Mouse (Mus musculus) gastrocnemius, postnatal 36 days (tissue): ENCODE measurements around the gene Zbed6. TPM values are rescaled to one million over a fixed set of nuclear protein-coding genes. Genes with fewer than 3 reads are reported as not detected.
"Not testable (repeated sequence)": the region's sequence is repeated elsewhere in the genome, so short reads cannot be mapped to it uniquely, and the experiment has no call there.

ENCODE experiments used
- DNase-seq, 2 experiments: peaks; one replicate each; pipeline ENCODE4 v3.0.0; 2022
- intact Hi-C: fragments of 180-260 bp; cut with DNase I; formaldehyde crosslinking; loops from one replicate; pipeline ENCODE4 v1.15.1; 2025
- long read RNA-seq, 2 experiments: library from polyadenylated mRNA; stranded (forward); transcript quantifications; one replicate each; pipeline ENCODE4 v2.0.0; 2021
- total RNA-seq, 2 experiments: library from RNA; stranded (reverse); gene quantifications; 2 replicates each; pipeline ENCODE4 v1.2.3; 2021

Gene Zbed6
- total RNA-seq = 1 to 10 TPM; 5.1 to 8.2 TPM
- long read RNA-seq, experiment 1 = 0 reads
- long read RNA-seq, experiment 2 = 0 reads

- intact Hi-C loops = no loop called here
- DNase-seq = peak in 1 of 2 experiments; percentile 63
Observed at GRCm38 (mm10) chr1:133660466-133661202, at the start of gene Zbed6. Gene Zbed6 (minus strand): TSS chr1:133660885.

GRCm38 (mm10) chr1:133709292-133709691 is 48.6 kb upstream of the Zbed6 start:
- DNase-seq = no peak
- intact Hi-C loops = no loop called here

- DNase-seq, intact Hi-C loops: not testable (repeated sequence)
Observed at GRCm38 (mm10) chr1:133701824-133702223, 41.1 kb upstream of the Zbed6 start.

- intact Hi-C loops = no loop called here
Observed at GRCm38 (mm10) chr1:133697935-133698620, 37.4 kb upstream of the Zbed6 start.

GRCm38 (mm10) chr1:133695901-133696300 is 35.2 kb upstream of the Zbed6 start:
- DNase-seq = no peak
- intact Hi-C loops = no loop called here

More at GRCm38 (mm10) chr1:133697935-133698620, 37.4 kb upstream of the Zbed6 start:
- no peak for DNase-seq

- DNase-seq = no peak
- intact Hi-C loops = no loop called here
Observed at GRCm38 (mm10) chr1:133694876-133695275, 34.2 kb upstream of the Zbed6 start.

GRCm38 (mm10) chr1:133694301-133694700 is 33.6 kb upstream of the Zbed6 start:
- intact Hi-C loops = no loop called here

GRCm38 (mm10) chr1:133693536-133694114 is 32.9 kb upstream of the Zbed6 start:
- no peak for DNase-seq
- intact Hi-C loops = no loop called here

More at GRCm38 (mm10) chr1:133694301-133694700, 33.6 kb upstream of the Zbed6 start:
- no peak for DNase-seq

GRCm38 (mm10) chr1:133692195-133692594 is 31.5 kb upstream of the Zbed6 start:
- no peak for DNase-seq
- intact Hi-C loops = no loop called here

GRCm38 (mm10) chr1:133691046-133691445 is 30.4 kb upstream of the Zbed6 start:
- intact Hi-C loops = no loop called here
- no peak for DNase-seq

GRCm38 (mm10) chr1:133689897-133690296 is 29.2 kb upstream of the Zbed6 start, which contains the start of gene Lax1:
Gene Lax1 (minus strand): TSS chr1:133690108.
- DNase-seq = no peak
- intact Hi-C loops = no loop called here

GRCm38 (mm10) chr1:133688301-133688700 is 27.6 kb upstream of the Zbed6 start:
- intact Hi-C loops = no loop called here
- DNase-seq = no peak

GRCm38 (mm10) chr1:133685749-133686519 is 25.2 kb upstream of the Zbed6 start:
- intact Hi-C loops = no loop called here
- DNase-seq = peak; percentile 55 to 68

- intact Hi-C loops = no loop called here
- DNase-seq = no peak
Observed at GRCm38 (mm10) chr1:133671801-133672200, 11.1 kb upstream of the Zbed6 start.

GRCm38 (mm10) chr1:133671266-133671665 is 10.6 kb upstream of the Zbed6 start:
- no peak for DNase-seq
- intact Hi-C loops = no loop called here

GRCm38 (mm10) chr1:133670776-133671175 is 10.1 kb upstream of the Zbed6 start:
- intact Hi-C loops = no loop called here
- DNase-seq = no peak

GRCm38 (mm10) chr1:133670190-133670589 is 9.5 kb upstream of the Zbed6 start:
- intact Hi-C loops = no loop called here

GRCm38 (mm10) chr1:133668618-133669017 is 7.9 kb upstream of the Zbed6 start:
- DNase-seq = no peak
- intact Hi-C loops = no loop called here

More at GRCm38 (mm10) chr1:133670190-133670589, 9.5 kb upstream of the Zbed6 start:
- no peak for DNase-seq

- DNase-seq = no peak
- intact Hi-C loops = no loop called here
Observed at GRCm38 (mm10) chr1:133667721-133668120, 7.0 kb upstream of the Zbed6 start.

GRCm38 (mm10) chr1:133665713-133666112 is 5.0 kb upstream of the Zbed6 start:
- intact Hi-C loops, DNase-seq: not testable (repeated sequence)
